Mouse (Mus musculus) cerebellum, adult 18-20 months (tissue): ENCODE results near the gene Neurl3.

Experiments
- DNase-seq, 2 experiments: peaks; one replicate each; pipeline ENCODE4 v3.0.0; 2021

The Neurl3 gene

DNA sequence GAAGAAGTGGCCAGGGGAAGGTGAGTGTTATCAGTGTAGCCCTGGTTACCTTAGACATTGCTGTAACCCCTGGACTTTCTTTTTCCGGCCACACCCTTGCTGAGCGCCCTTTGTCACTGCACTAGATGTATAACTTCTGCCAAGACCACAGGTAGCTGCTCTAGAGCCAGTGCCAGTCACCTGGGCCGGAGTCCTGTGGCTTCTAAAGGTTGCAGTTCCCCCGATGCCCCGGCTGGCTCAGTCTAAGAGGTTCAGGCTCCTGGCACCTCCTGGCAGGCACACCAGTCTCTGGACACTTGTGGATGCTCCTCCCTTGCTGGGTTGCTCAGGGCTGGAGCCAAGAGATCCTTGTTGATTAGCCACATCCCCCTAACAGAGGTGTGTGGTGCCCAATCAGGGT is at the start of gene Neurl3:
Gene Neurl3, minus strand, starts transcription at position 225 of the 400 bp plus-strand sequence.
- DNase-seq = no peak

GRCm38 (mm10) chr1:36323746-36324448 is 49.4 kb upstream of the Neurl3 start:
- DNase-seq = peak; percentile 47 to 66

DNA sequence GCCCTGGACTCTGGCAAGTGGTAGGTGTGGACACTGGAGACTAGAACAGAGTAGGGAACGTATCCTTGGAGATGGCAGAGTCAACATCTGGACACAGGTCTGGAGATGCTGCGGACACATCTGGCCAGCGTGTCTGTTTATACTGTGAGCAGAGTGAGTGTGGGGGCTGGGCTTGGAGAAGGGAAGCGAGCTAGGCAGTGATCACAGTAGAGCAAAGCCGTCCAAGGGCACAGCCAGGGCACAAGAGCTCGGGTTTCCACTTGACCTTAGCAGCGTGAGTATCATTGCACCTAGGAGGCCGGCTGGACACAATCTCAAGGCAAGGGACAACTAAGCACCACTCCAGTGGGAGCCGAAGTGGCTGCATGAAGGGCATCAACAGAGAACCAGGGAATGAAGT is 48.6 kb upstream of the Neurl3 start:
- no peak for DNase-seq

- DNase-seq = peak in 1 of 2 experiments; percentile 29
These were observed 47.5 kb upstream of the Neurl3 start for GRCm38 (mm10) chr1:36321829-36322573.

- DNase-seq = peak; percentile 43 to 58
These were observed 46.7 kb upstream of the Neurl3 start for GRCm38 (mm10) chr1:36321164-36321563.

- DNase-seq = no peak
These were observed 41.3 kb upstream of the Neurl3 start for GRCm38 (mm10) chr1:36315776-36316100.

- DNase-seq = peak in 1 of 2 experiments; percentile 41
These were observed 40.7 kb upstream of the Neurl3 start for GRCm38 (mm10) chr1:36314959-36315775.

GRCm38 (mm10) chr1:36309498-36309901 is 35.0 kb upstream of the Neurl3 start:
- peak in 1 of 2 experiments; percentile 46 for DNase-seq

DNA sequence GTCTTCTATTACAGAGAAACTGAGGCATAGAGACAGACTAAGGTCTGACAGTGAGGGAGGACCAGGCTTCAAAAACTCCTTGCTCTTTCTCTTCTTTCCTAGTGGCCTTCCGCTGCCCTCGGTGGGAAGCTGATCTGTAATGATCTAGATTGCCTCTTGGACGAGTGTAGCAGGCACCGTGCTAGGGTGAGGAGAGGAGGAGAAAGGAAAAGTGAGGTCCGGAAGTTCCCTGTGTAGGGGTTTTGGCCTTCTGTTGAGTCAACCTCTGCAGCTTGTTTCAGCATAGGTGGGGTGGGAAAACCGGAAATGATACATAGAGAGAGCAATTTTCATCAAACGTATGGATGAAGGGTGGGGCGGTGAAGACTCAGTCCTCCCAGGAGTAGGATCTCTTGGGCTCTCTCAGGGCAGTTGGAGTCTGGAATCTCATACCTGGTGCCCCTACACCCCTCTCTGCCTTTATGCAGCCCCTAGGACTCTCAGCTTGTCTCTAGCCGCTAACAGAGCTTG is 34.5 kb upstream of the Neurl3 start:
- no peak for DNase-seq

GRCm38 (mm10) chr1:36308451-36308901 is 34.0 kb upstream of the Neurl3 start:
- DNase-seq = peak in 1 of 2 experiments; percentile 40

GRCm38 (mm10) chr1:36307495-36308280 is 33.2 kb upstream of the Neurl3 start, which contains the start of gene Arid5a:
Gene Arid5a (plus strand): TSS chr1:36307733.
- DNase-seq = peak; percentile 86 to 91

DNA sequence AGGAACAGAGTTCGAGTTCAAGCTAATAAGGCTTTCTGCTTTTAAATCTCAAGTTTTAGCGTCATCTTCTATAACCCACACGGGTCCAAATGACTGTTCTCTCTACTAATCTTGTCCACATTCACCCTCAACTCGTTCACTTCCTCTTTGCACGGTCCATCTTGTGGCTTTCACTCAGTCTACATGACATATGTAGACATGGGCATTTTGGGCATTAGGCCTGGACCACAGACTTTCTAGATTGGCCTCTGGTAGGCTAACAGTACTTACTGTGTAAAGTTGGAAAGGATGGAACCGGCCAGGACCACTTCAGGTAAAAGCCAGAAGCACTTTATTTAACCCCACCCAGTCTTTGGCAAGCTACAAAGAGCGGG is 32.6 kb upstream of the Neurl3 start:
- peak in 1 of 2 experiments; percentile 15 for DNase-seq

DNA sequence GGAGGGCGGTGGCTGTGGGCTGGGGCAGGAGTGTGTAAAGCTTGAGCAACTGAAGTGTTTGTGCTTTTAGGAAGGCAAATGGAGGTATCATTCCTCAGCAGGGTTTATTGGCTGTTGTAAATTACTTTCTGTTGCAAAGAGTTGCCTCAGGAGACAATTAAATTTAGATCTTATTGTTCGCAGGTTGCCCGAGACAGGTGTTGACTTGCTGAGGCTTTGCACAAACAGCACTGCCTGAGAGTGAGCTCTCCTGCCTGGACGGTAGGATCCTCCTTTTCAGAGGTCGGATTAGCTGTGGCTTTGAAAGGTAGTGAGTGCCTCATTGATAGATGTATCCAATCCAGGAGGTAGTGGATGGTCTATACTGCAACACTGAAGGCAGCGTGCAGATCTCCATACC is 31.6 kb upstream of the Neurl3 start:
- DNase-seq = no peak

GRCm38 (mm10) chr1:36304764-36305163 is 30.3 kb upstream of the Neurl3 start:
- DNase-seq = no peak

- peak; percentile 65 to 69 for DNase-seq
These were observed 29.2 kb upstream of the Neurl3 start for GRCm38 (mm10) chr1:36303381-36304320.

DNA sequence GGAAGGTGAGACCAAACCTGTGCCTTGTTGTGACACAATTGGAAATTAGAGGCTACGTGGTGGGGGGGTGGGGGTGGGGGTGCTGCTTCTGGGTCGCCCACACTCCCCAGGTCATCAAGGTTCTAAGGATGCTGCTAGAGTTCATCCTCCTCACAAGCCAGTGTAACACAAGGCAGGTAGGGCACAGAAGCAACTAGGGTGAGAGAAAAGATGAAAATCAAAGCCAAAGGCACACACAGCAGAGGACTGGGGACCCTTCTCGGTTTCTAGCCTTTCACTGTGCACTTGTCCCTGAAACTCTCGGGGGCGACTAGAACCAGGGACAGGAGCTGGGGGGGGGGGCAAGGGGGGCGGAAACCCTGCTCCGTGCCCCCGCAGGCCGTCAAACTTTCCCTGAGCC is 28.5 kb upstream of the Neurl3 start:
- DNase-seq = no peak

DNA sequence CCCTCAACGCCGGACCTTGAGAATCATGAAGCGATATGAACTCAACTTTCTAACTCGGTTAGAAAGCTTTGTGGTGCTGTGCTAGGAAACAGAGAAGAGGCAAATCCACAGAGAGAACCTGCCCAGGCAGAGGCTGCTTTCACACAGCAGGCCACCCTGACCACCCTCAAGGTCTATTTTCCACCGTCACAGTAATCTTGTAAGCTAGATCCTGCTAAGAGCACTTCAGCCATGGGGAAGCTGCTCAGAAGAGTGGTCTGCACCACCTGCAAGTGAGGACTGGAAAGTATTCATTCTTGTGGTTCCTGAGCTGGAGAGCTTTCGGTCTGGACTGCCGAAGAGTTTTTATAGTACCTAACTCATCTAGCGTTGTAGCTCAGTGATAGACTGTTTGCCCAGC is 27.8 kb upstream of the Neurl3 start:
- DNase-seq = no peak

DNA sequence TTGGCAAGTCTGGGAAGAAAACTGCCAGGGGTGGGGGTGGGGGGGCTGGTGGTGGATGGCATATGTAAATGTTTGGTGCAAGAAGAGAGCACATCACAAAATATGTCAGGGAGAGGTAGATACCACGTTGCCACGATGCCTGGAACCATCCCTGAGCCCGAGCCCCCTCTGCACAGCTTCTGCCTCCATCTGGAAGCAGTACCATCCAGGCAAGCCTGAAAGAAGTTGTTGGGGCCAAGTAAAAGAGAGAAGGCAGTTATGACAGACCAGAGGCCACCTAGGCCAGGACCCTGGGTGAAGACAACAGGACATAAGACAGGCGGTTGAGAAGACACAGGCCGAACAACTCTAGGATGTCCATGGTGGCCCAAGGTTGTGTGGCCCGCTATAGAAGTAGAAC is 26.0 kb upstream of the Neurl3 start:
- DNase-seq = no peak

DNA sequence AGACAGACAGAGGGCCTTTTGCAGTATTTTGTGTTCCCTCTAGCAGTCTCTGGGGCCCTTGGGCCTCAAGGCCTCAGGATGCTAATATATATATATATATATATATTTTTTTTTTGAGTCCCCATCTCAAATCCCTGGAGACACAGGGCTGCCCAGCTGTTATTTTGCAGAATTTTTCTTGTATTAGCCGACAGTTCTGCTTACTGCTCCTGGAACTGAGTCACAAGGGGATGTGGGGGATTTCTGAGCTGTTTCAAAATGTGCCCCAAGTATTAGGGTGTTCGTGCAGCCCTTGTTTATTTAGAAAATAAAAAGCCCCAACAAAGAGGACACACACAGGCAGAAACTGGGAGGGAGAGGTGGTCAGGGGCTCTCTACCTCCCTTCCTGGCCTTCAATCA is 25.2 kb upstream of the Neurl3 start:
- no peak for DNase-seq

- no peak for DNase-seq
These were observed 24.6 kb upstream of the Neurl3 start for GRCm38 (mm10) chr1:36299126-36299525.

GRCm38 (mm10) chr1:36298107-36298506 is 23.6 kb upstream of the Neurl3 start:
- DNase-seq = no peak
